Mouse (Mus musculus) thymus, postnatal 4 days (tissue): ENCODE measurements at regions not wholly inside any gene's neighbourhood (a gene's known extent, or its start where the extent isn't known, plus 50 kb on each side); places are given as distances from the start of the nearest gene placed in this dataset.

Source experiments
- DNase-seq: peaks from one replicate; pipeline ENCODE4 v3.0.0; 2021

GRCm38 (mm10) chr12:73491370-73491769 is 54.8 kb downstream of the Tmem30b start:
- DNase-seq = no peak

- no peak for DNase-seq
Measured at GRCm38 (mm10) chr12:73482858-73483257, 63.3 kb downstream of the Tmem30b start.

DNA sequence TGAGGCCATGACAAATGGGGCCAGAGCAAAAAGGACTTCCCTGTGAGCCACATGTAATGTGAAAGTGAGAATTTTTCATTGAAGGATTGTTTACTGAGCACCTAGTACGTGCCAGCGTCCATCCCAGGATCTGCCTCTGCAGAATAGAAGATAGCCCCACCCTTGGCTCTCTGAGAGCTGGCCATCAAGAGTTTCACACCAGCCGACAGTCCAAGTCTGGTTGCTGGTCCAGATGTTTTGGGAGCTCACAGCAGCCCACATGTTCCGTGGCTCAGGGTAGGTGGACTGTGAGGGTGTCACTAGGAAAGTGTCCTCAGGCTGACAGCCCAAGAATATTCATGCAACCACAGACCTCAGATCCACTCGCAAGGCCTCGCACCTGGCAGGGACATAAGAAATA is 63.9 kb downstream of the Tmem30b start:
- DNase-seq = no peak

DNA sequence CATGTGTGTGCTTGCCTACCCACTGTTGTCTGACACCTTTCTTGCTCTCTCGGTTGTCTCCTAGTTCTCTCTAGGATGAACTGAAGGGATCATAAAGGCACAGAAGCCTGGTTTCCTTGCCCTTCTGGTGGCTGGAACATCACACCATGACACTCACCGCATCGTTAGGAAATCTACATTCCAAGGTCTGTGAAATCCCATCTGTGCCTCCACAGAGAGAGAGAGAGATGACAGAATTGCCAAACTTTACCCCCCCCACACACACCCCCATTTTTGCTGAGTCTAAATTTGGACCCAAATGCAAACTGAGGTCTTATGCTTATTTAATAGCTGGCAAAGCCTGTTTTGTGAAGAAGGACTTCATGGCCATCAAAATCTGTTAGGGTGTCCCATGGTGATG is 64.5 kb downstream of the Tmem30b start:
- DNase-seq = no peak

GRCm38 (mm10) chr12:73481165-73481564 is 65.0 kb downstream of the Tmem30b start:
- no peak for DNase-seq

- no peak for DNase-seq
Measured at GRCm38 (mm10) chr12:73480610-73480971, 65.6 kb downstream of the Tmem30b start.

DNA sequence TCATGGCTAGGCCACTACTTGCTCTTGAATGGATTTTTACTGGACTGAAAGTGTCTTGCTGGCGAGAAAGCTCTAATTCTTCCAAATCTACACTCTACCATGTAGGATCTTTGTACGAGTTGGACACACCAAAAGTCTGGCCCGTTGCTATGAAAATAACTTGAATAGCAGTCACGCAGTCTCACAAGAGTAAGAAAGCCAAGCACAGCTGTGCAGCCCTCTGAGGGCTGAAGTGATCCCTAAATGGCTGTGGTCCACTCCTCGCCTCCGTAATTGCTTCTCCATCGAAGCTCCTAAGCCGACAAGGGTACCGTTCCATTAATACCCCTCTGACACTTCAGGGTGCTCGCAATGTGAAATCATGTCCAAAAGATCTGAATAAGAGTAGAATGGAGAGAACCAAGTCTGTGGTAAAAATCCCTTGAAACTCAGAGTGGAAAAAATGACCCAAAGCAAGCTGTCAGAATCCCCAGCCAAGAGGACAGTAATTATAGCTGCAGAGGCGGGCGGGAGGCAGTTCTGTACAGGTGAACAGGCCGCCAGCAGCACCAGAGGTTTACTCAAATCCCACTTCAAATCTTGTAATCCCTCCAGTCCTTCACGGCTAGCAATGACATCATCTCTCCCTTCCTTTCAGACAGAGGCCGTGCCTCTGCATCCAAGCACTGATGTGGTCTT is 66.1 kb downstream of the Tmem30b start:
- DNase-seq = no peak

- no peak for DNase-seq
Measured at GRCm38 (mm10) chr12:73478641-73479040, 67.6 kb downstream of the Tmem30b start.

GRCm38 (mm10) chr12:73476421-73476858 is 69.8 kb downstream of the Tmem30b start:
- no peak for DNase-seq

DNA sequence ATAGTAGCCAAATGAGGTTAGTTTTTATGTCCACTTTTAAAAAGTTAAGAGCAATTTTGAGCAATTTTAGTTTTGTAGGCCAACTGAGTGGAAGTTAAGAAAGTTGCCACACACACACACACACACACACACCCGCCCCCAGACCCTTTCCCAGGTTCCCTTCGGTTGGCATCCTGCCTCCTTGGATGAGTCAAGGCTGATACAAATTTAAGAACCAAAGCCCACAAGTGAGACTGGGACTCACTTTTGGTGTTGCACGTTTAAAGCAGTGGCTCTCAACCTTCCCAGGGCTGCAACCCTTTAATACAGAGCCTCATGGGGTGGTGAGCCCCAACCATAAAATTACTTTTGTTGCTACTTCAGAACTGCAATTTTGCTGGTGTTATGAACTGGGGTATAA is 70.4 kb downstream of the Tmem30b start:
- DNase-seq = no peak

DNA sequence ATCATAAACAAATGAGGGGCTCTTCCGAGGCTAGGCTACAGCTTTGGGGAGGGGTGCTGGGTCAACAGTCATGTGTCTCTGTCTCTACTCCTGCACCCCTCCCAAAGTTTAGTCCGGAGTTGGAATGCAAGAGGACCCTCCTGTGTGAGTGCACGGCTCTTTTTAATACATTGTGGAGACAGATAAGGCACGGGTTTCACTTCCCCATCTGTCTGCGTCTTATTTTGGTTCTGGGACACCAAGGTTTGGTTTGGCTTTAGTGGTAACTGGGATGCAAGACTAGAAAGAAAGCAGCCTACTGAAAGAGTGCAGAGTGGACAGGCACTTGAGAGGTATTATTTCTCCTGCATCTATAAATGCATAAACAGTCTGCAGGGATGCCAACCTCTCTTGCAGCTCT is 71.2 kb downstream of the Tmem30b start:
- DNase-seq = no peak

GRCm38 (mm10) chr12:73473111-73473510 is 73.1 kb downstream of the Tmem30b start:
- DNase-seq = no peak

- DNase-seq = no peak
Measured at GRCm38 (mm10) chr12:73471966-73472365, 74.2 kb downstream of the Tmem30b start.

- no peak for DNase-seq
Measured at GRCm38 (mm10) chr12:73466484-73466883, 79.7 kb downstream of the Tmem30b start.

DNA sequence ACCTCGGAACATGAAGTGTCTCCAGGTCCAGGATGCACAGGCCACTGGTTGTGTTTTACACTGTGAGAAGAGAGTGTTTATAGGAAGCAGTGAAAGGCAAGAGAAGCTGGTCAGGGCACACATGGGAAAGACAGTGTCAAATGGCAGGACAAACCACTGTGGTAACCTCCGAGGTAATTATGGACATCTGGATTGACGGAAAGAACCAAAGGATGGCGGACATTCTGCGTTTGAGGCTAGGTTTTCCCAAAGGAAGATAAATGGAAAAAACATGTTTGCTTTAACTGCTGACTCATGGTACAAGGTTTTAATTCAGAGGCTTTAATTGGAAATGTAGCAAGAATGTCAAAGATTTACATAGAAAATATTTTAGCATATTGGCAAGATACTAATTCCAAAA is 80.2 kb downstream of the Tmem30b start:
- no peak for DNase-seq

- no peak for DNase-seq
Measured at GRCm38 (mm10) chr12:73464311-73464710, 81.9 kb downstream of the Tmem30b start.

DNA sequence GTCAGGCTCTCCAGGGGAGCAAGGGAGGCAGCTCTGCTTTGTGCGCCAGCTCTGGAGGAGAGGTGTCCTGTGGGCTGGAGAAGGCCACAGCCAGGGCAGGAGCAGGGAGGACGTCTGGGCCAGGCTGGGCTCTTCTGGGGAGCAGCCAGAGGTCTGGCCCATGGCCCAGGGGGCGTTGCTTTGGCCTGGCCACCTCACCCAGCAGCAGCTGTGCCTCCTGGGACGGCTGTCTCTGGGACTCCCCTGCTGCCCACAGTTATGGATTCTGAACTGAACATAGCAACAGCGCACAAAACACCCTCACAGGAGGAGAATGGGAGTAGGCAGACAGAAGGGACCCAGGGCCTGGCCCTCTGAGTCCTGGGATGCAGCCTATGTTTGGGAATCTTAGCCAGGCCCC is 84.1 kb downstream of the Tmem30b start:
- DNase-seq = no peak

DNA sequence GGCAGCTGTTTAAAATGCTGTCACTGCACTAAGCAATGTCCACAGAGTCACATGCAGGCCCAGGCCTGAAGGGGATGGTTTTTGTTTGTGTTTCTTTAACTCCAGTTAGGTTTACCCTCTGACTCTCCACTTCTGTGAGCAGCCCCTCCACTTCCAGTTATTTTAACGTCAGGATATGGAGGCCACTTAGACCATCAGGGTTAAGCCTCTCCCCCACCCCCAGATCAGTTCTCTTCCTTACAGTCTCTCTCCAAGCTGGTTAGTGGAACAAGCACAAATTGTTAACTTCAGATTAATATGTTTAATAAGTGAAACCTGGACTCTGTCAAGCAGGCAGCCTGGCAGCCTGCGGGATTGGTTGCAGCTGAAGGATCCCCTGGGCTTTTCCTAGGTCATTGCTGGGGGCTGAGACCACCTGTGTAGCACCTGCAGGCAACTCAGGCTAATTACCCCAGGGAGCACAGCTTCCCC is 85.9 kb downstream of the Tmem30b start:
- no peak for DNase-seq

DNA sequence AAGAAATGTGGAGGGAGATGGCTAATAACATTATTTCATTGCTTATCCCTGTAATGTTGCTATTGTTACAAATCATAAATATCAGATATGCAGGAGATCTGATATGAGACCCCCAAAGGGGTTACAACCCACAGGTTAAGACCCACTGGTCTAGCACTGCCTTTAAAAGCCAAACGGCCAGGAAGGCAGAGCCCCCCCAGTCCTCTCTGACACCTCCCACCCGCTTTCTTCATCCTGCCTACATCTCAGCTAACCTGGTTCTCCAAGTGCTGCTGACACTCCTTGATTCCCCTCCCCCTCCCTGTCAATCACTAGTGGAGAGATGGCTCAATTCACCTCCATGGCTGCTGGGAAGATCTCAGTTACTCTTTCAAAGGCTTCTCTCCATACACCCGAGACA is 94.9 kb downstream of the Tmem30b start:
- DNase-seq = no peak

- no peak for DNase-seq
Measured at GRCm38 (mm10) chr12:73450541-73450940, 95.7 kb downstream of the Tmem30b start.

DNA sequence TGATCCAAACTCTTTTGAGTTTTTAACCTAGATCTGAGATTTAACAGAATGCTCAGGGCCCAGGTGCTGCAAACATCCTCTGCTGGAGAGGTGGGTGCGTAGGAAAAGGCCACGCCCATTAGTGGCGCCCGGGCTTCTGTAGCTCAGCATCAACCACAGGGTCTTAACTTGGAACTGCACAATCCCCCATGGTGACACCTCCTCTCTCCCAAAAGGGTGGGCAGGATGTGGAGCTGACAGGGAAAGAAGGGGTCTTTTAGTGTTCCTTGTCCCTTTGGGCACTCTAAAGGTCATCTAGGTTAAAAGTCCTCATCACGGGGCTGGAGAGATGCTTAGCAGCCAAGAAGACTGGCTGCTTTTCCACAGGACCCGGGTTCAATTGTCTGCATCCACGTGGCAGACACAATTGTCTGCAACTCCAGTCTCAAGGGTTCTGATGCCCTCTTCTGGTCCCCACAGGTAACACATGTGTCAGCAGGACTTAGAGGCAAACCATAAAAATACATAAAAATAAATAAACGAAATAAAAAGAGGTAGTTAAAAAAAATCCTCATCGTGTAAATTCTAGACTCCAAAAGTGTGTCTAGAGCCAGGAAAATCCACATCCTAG is 96.2 kb downstream of the Tmem30b start:
- peak; percentile 76 for DNase-seq

GRCm38 (mm10) chr12:73449069-73449468 is 97.1 kb downstream of the Tmem30b start:
- peak; percentile 49 for DNase-seq

DNA sequence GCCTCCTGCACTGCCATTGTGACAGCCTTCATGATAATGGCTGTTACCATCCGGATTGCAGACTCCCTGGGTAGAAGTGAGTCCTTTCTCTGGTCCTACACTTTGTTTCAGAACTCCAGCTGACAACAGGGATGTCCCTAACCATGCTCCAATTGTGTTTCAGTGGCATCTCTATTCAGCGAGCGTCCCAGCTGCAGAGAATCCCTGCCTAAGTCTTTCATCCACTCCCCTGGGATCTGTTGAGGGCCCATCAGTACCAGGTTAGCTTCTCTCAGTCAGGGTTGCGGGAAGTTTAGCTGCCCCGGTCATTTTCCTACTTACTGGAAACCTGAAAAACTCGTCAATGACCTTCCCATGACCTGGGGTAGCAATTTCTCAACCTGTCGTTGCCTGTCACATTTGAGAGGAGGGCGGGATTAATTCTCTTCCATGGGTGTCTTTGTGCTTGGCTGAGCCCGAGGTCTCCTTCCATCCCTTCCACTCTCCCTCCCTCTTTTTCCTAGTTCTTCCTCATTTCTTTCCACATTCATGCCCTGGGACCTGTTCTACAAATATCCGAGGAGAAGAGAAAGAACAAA is 97.7 kb downstream of the Tmem30b start:
- no peak for DNase-seq

- DNase-seq = no peak
Measured at GRCm38 (mm10) chr12:73447172-73447571, 99.0 kb downstream of the Tmem30b start.

GRCm38 (mm10) chr12:73446148-73446547 is 100.0 kb downstream of the Tmem30b start:
- no peak for DNase-seq
